Mouse (Mus musculus) stomach, postnatal 0 days (tissue): Measurements from ENCODE around the gene Usp2. TPM values are rescaled to one million over a fixed set of nuclear protein-coding genes. Genes with fewer than 3 reads are reported as not detected.

Experiments used
- ATAC-seq: fragments of 200-750 bp; cut with Nextera tagmentation; 2 replicates; pipeline ENCODE4 v1.8.0; 2017; ENCODE audit not compliant: low FRiP score, low TSS enrichment
- DNase-seq: peaks from one replicate; pipeline ENCODE4 v3.0.0-alpha.2; 2016; ENCODE audit warnings: low spot score
- H3K27ac ChIP-seq: fragments of 300-500 bp; sonication (generic); replicated peaks from 2 replicates; pipeline ENCODE4 v1.5.1; 2014; ENCODE audit warnings: mild to moderate bottlenecking, control low read depth
- H3K27me3 ChIP-seq: fragments of 300-500 bp; sonication (generic); 2 replicates; pipeline ENCODE4 v1.6.1; 2014; ENCODE audit warnings: low read length; ENCODE audit not compliant: control insufficient read depth, insufficient read depth
- H3K36me3 ChIP-seq: fragments of 300-500 bp; sonication (generic); 2 replicates; pipeline ENCODE4 v1.6.1; 2014; ENCODE audit warnings: low read length, mixed read lengths; ENCODE audit not compliant: control insufficient read depth, insufficient read depth
- H3K4me1 ChIP-seq: fragments of 300-500 bp; sonication (generic); replicated peaks from 2 replicates; pipeline ENCODE4 v1.6.1; 2014; ENCODE audit warnings: antibody characterized with exemption; ENCODE audit not compliant: control insufficient read depth, insufficient read depth
- H3K4me2 ChIP-seq: fragments of 300-500 bp; sonication (generic); replicated peaks from 2 replicates; pipeline ENCODE4 v1.6.1; 2014; ENCODE audit warnings: low read depth, mild to moderate bottlenecking, control low read depth, moderate library complexity
- H3K4me3 ChIP-seq: fragments of 300-500 bp; sonication (generic); 2 replicates; pipeline ENCODE4 v1.5.1; 2014; ENCODE audit warnings: low read depth, low read length, control low read depth
- H3K9ac ChIP-seq: fragments of 300-500 bp; sonication (generic); 2 replicates; pipeline ENCODE4 v1.6.1; 2014; ENCODE audit warnings: mild to moderate bottlenecking, low read length, control low read depth, mixed read lengths
- H3K9me3 ChIP-seq: fragments of 300-500 bp; sonication (generic); 2 replicates; pipeline ENCODE4 v1.6.1; 2016; ENCODE audit warnings: low read length; ENCODE audit not compliant: control insufficient read depth
- CTCF ChIP-seq: IDR thresholded peaks from 2 replicates; pipeline ENCODE4 v1.5.1; 2016; ENCODE audit warnings: antibody characterized with exemption, low read depth, mild to moderate bottlenecking, moderate library complexity
- EP300 ChIP-seq: optimal IDR thresholded peaks from 2 replicates; pipeline ENCODE3; 2016; ENCODE audit warnings: antibody characterized with exemption
- WGBS: fragments of 180-500 bp; shearing (Covaris S2); extraction: QIAGEN DNeasy Blood & Tissue Kit; methylation state at CpG from one replicate; pipeline ENCODE4 v1.1.7; 2014; 5-methylcytosine and 5-hydroxymethylcytosine counted together
- polyA plus RNA-seq: library from polyadenylated mRNA; unstranded; fragments of >200 nt; fragmentation: Nextera tagmentation; extraction: Ambion mirVana; gene quantifications from 2 replicates; pipeline ENCODE4 v1.2.1, GENCODE M21; 2015

The Usp2 gene
- polyA plus RNA-seq, 1 experiment from 2014 or later: 11.6 TPM

DNA sequence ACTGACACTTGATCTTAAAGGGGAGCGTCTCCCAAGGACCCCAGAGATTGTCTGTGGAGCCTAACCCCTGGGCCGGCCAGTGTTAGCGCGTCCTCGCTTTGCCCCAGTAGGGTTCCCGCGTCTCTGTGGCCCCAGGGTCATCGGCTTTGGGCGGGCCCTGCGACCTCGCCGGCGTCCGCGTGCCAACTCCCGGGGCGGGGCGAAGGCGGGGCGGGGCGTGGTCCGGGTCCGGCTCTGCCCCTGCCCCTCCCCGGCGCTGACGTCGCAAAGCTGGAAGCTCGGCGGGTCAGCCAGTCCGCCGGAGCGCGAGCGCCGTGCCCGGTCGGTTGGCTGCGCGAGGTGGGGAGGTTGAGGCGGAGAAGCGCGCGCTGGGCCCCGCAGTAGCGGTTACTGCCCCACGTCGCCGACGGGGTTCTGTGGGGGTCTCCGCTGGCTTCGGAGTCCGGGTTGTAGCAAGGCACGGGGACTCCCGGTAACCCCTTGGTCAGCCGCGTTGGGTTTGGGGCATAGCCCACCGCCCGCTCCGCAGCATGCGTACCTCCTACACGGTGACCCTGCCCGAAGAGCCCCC, 17.9 kb downstream of the Usp2 start:
- Histone ChIP-seq H3K36me3 (no peaks in the 10 kb centered on the region), H3K4me2 (peak overlapping the region; percentile 98), H3K4me1 (peaks cover 10% of the 10 kb centered on the region; the same call in 1 of the 2 replicates), H3K27me3 (no peaks in the 10 kb centered on the region), H3K9me3 (no peaks in the 10 kb centered on the region), H3K27ac (peak overlapping the region; percentile 65; the same call in 1 of the 2 replicates), H3K4me3 (peak overlapping the region; percentile 61), H3K9ac (peak overlapping the region; percentile 79)
- DNase-seq (peak; percentile 98), ATAC-seq (peak; percentile 81)
- WGBS: under 1% methylated on average over 62 of the region's 62 CpGs
- no peak for TF ChIP-seq EP300
- no peak for TF ChIP-seq CTCF

DNA sequence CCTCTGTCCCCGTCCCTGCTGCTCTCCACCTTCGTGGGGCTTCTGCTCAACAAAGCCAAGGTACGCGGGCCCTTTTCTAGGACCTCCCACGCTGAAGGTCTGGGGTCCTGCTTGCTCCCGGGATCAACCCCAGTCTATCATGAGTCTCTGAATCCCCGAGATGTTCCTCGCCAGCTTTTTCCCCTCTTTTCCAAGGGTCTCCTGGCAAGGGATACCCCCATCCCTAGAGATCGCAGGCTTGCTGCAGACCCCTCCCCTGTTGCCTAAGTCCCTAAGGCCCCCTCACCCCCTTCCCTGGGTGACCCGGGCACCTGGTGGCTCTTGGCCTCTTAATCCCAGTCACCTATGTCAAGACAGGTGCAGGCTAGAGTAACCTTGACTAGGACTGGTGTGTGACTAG, 18.5 kb downstream of the Usp2 start:
- Histone ChIP-seq H3K27ac (peak overlapping the region; percentile 65; the same call in 1 of the 2 replicates), H3K36me3 (no peaks in the 10 kb centered on the region), H3K9ac (peak overlapping the region; percentile 79), H3K4me1 (peaks cover 8% of the 10 kb centered on the region; the same call in 1 of the 2 replicates), H3K27me3 (no peaks in the 10 kb centered on the region), H3K9me3 (no peaks in the 10 kb centered on the region), H3K4me2 (peak overlapping the region; percentile 98), H3K4me3 (peak overlapping the region; percentile 61)
- no peak for TF ChIP-seq CTCF
- no peak for ATAC-seq
- WGBS: 3% methylated on average over 10 of the region's 10 CpGs
- no peak for DNase-seq

DNA sequence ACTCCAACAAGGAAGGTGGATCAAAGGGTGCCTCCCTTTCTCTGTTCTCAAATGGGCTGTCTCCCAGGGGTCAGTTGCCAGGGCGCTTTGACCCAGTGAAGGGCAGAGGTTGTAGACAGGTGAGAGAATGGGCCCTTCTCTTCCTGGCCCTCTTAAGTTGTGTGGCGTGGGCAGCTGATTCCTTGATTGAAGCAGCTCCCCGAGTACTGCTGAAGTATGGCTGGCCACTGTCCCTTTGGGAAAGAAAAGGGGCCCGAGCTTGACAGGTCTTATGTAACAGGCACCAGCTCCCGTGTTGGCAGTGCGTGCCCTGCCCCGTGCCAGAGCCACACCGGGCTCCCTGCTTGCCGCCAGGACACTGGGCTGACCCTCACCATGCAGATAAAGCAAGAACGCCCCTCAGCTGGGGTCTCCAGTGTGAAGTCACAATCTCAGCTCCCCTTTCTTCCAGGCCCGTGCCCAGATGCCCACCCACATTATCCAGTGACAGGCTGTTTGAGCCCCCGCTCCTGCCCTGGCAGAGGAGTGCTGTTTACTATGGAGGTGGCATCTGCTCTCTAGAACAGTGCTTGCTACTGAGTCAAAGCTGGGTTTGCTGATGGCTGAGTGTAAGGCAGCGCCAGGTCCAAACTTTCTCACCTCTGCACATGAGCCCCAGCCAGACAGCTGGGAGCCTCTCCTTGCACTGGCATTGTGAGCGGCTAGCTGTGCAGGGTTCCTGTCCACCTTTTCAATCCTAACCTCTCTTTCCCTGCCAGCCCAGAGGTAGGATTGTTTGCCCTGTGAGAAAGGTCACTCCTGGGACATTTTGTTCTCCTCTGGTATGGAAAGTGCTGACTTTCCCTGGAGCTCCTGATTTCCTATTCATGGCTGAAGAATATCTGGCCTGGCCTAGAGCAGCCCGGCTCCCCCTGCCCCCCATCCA, 19.2 kb downstream of the Usp2 start:
- Histone ChIP-seq H3K4me1 (peaks cover 8% of the 10 kb centered on the region; the same call in 1 of the 2 replicates), H3K9me3 (no peaks in the 10 kb centered on the region), H3K9ac (peak overlapping the region; percentile 79; the same call in 1 of the 2 replicates), H3K36me3 (no peaks in the 10 kb centered on the region), H3K4me3 (peak overlapping the region; percentile 61), H3K4me2 (peak overlapping the region; percentile 98), H3K27me3 (no peaks in the 10 kb centered on the region), H3K27ac (no peak overlapping the region)
- DNase-seq (no peak), ATAC-seq (no peak)
- no peak for TF ChIP-seq EP300
- no peak for TF ChIP-seq CTCF
- 70% methylated on average over 15 of the region's 15 CpGs for WGBS

DNA sequence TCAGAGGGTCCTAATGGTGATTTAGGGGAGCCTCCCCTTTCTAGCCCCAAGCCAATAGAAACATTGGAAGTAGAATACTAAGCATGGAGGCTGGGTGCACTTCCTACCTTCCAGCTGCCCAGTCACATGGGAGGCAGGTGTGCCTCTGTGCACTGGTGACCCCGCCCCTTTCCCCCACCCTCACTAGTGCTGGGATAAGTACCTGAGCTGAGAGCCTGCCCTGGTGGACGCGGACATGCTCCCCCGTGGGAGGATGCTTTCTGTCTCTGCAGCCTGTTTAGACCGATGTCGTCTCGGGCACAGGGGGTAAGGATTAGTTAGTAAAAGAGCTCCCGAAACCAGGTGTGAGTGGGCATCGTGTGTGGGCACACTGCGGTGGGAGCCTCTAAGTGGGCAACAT, 20.1 kb downstream of the Usp2 start:
- H3K9me3 ChIP-seq: no peaks in the 10 kb centered on the region
- H3K4me1 ChIP-seq: peaks cover 8% of the 10 kb centered on the region; the same call in 1 of the 2 replicates
- H3K4me3 ChIP-seq: no peak overlapping the region
- WGBS: 62% methylated on average over 10 of the region's 10 CpGs
- DNase-seq (peak; percentile 64), ATAC-seq (no peak)
- H3K36me3 ChIP-seq: no peaks in the 10 kb centered on the region
- no peak overlapping the region for H3K27ac ChIP-seq
- H3K9ac ChIP-seq: no peak overlapping the region
- no peak overlapping the region for H3K4me2 ChIP-seq
- no peaks in the 10 kb centered on the region for H3K27me3 ChIP-seq
- TF ChIP-seq CTCF (no peak), EP300 (no peak)

DNA sequence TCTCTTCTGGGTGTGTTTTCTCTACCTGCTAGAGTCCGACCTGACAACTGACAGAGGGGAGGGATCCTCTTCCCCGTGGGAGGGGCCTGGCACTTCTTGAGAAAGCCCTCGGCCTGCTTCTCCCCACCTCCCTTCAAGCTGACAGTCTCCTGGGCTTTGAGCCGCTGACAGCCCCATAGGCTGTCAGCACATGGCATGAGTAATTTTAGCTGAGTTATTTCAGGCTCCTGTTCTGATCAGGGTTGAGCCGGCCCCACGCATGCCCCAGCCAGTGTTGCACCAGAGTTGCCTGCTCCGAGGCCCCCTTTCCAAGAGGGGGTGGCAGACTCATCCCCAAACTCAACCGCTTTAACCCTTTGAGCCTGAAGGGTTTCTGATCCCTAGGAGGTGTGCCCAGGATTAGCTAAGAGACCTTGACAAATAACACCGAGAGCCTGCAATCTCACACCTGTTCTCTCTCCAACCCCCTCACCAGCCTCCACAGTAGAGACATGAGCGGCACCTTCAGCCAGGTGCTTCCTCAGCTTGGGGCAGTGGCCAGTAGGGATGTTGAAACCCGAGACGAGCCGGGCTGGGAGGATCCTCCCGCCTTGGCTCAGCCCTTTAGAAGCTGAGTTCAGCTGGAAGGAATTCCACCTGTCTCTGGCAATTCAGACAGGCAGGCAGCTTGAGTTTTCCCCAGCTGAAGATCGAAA, 21.1 kb downstream of the Usp2 start:
- H3K4me3 ChIP-seq: no peak overlapping the region
- ATAC-seq (no peak), DNase-seq (peak; percentile 49)
- H3K9ac ChIP-seq: no peak overlapping the region
- WGBS: 12% methylated on average over 15 of the region's 15 CpGs
- H3K27me3 ChIP-seq: no peaks in the 10 kb centered on the region
- peaks cover 8% of the 10 kb centered on the region; the same call in 1 of the 2 replicates for H3K4me1 ChIP-seq
- 0 out of 2 replicates have a peak overlapping the region, but pooled peaks have one; percentile 17 for H3K4me2 ChIP-seq
- H3K36me3 ChIP-seq: no peaks in the 10 kb centered on the region; the same call in 1 of the 2 replicates
- TF ChIP-seq EP300 (no peak), CTCF (no peak)
- 0 out of 2 replicates have a peak overlapping the region, but pooled peaks have one; percentile 18 for H3K27ac ChIP-seq
- no peaks in the 10 kb centered on the region for H3K9me3 ChIP-seq
